Mouse (Mus musculus): ENCODE results near the gene Micall1.

The Micall1 gene

GRCm38 (mm10) chr15:79108421-79109320 lies at the start of gene Micall1:
Gene Micall1, plus strand, starts transcription at chr15:79108898.
- DNase-seq (ENCODE audit: low read depth): peak; percentile 73

GRCm38 (mm10) chr15:79060887-79061565 lies 47.7 kb upstream of the Micall1 start:
- DNase-seq (ENCODE audit: low read depth): no peak

GRCm38 (mm10) chr15:79062376-79063159 lies 46.1 kb upstream of the Micall1 start, which contains the start of gene Ankrd54:
Gene Ankrd54, minus strand, starts transcription at chr15:79062893.
- peak; percentile 99 for DNase-seq (ENCODE audit: low read depth)

- no peak for DNase-seq (ENCODE audit: low read depth)
These were observed 45.4 kb upstream of the Micall1 start for GRCm38 (mm10) chr15:79063160-79063740.

- no peak for DNase-seq (ENCODE audit: low read depth)
These were observed 43.5 kb upstream of the Micall1 start for GRCm38 (mm10) chr15:79065086-79065770.

GRCm38 (mm10) chr15:79066276-79066675 lies 42.4 kb upstream of the Micall1 start:
- DNase-seq (ENCODE audit: low read depth): no peak

GRCm38 (mm10) chr15:79067631-79068030 lies 41.1 kb upstream of the Micall1 start:
- DNase-seq (ENCODE audit: low read depth): no peak

- no peak for DNase-seq (ENCODE audit: low read depth)
These were observed 40.3 kb upstream of the Micall1 start for GRCm38 (mm10) chr15:79068416-79068815.

GRCm38 (mm10) chr15:79071117-79072039 lies 37.3 kb upstream of the Micall1 start:
- DNase-seq (ENCODE audit: low read depth): peak; percentile 61

- no peak for DNase-seq (ENCODE audit: low read depth)
These were observed 34.9 kb upstream of the Micall1 start for GRCm38 (mm10) chr15:79073752-79074151.

- no peak for DNase-seq (ENCODE audit: low read depth)
These were observed 34.3 kb upstream of the Micall1 start for GRCm38 (mm10) chr15:79074446-79074845.

- DNase-seq (ENCODE audit: low read depth): peak; percentile 84
These were observed 33.7 kb upstream of the Micall1 start, which contains the start of gene Eif3l for GRCm38 (mm10) chr15:79074913-79075532. Gene Eif3l, plus strand, starts transcription at chr15:79075179.

- DNase-seq (ENCODE audit: low read depth): no peak
These were observed 32.9 kb upstream of the Micall1 start for GRCm38 (mm10) chr15:79075658-79076365.

- no peak for DNase-seq (ENCODE audit: low read depth)
These were observed 29.1 kb upstream of the Micall1 start for GRCm38 (mm10) chr15:79079567-79079966.

- DNase-seq (ENCODE audit: low read depth): no peak
These were observed 16.4 kb upstream of the Micall1 start for GRCm38 (mm10) chr15:79092284-79092683.

- DNase-seq (ENCODE audit: low read depth): no peak
These were observed 15.4 kb upstream of the Micall1 start for GRCm38 (mm10) chr15:79093083-79093839.

GRCm38 (mm10) chr15:79095483-79095882 lies 13.2 kb upstream of the Micall1 start:
- no peak for DNase-seq (ENCODE audit: low read depth)

GRCm38 (mm10) chr15:79096556-79096955 lies 12.1 kb upstream of the Micall1 start:
- DNase-seq (ENCODE audit: low read depth): no peak

Measured in naive thymus-derived CD4-positive, alpha-beta T cell, adult 2 months (primary cell).